Mouse (Mus musculus) heart, adult 10 weeks (tissue): Measurements from ENCODE around the gene Gm5773. TPM values are rescaled to one million over a fixed set of nuclear protein-coding genes. Genes with fewer than 3 reads are reported as not detected.

Experiments used
- polyA plus RNA-seq: library from polyadenylated mRNA; stranded (reverse); fragments of 350-450 nt; fragmentation: Illumina TruSeq; extraction: RNeasy Lipid Tissue Mini Kit (QIAGEN cat#74804); gene quantifications from one replicate; pipeline ENCODE4 v1.2.3, GENCODE M21; 2014; ENCODE audit warnings: low read depth, low replicate concordance

Gm5773 gene
- polyA plus RNA-seq = not detected

GRCm38 (mm10) chr3:93772700-93773099 is at the start of gene Gm5773:
Gene Gm5773, plus strand, starts transcription at chr3:93773000.

GRCm38 (mm10) chr3:93796098-93796497 is 23.3 kb downstream of the Gm5773 start, which contains the start of gene Tdpoz4:
Gene Tdpoz4, plus strand, starts transcription at chr3:93796398.

Other genes with a start within 250 kb of the Gm5773 start
- 98.9 TPM for gene S100a10, start 217.9 kb upstream of the Gm5773 start, polyA plus RNA-seq
- not detected for gene Tdpoz2, start 120.3 kb upstream of the Gm5773 start, polyA plus RNA-seq
- gene Tdpoz1, start 96.7 kb upstream of the Gm5773 start, polyA plus RNA-seq = not detected
- not detected for gene Gm37596, start 79.9 kb upstream of the Gm5773 start, polyA plus RNA-seq
- gene Tdpoz4, start 23.4 kb downstream of the Gm5773 start, polyA plus RNA-seq = not detected
- gene Tdpoz3, start 53.0 kb downstream of the Gm5773 start, polyA plus RNA-seq = not detected
- not detected for gene Gm9117, start 170.5 kb downstream of the Gm5773 start, polyA plus RNA-seq
- gene Tdpoz5, start 188.3 kb downstream of the Gm5773 start, polyA plus RNA-seq = not detected